8 mouse cellular contexts compared by ENCODE assay signal in the genomic region with DNA sequence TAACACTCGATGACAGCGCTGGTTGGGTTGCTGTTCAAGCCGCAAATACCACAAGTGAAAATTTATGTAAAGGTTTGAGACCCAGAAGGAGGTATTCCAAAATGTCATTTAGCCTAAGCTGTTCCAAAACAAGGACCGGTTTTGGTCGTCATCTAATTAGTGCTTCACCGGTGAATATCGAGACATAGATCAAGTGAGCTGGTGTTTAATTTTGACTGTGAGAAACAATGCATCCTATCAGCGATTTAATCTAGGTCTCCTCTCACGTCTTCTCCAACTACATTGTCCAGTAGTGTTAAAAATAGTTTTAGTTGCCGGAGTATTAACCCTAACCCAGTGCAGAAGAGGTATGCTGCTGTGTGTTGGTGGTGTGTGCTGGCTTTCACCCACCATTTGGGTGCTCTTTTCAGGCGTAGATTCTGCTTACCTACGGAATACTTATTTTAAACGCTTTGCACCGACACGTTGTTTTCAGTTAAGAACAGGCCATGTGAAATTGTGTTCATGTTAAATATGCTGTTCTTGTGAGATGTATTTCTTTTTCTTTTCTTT. TPM values are rescaled to one million over a fixed set of nuclear protein-coding genes. Genes with fewer than 3 reads are reported as not detected.
DNase-seq lines count a peak whose midpoint lies in the region; ATAC-seq and TF ChIP-seq lines count a peak whose summit lies in the region.

No protein-coding gene starts in this region.

- peak overlapping the region; percentile 99 for H3K27ac ChIP-seq in heart, postnatal 0 days (ENCODE audit: low read depth)
- no peak overlapping the region for H3K27ac ChIP-seq in ES-E14 (ENCODE audit: insufficient read depth, low read depth, low read length, poor library complexity, severe bottlenecking)
- peak overlapping the region; percentile 94; the same call in 1 of the 2 replicates for H3K27ac ChIP-seq in midbrain, embryonic 11.5 days (ENCODE audit: low read depth, low read length)

- no peaks in the 10 kb centered on the region for H3K27me3 ChIP-seq in heart, postnatal 0 days (ENCODE audit: control insufficient read depth, insufficient read depth, low read length)
- H3K27me3 ChIP-seq in midbrain, embryonic 11.5 days (ENCODE audit: control insufficient read depth, insufficient read depth, low read length), result no peaks in the 10 kb centered on the region

- H3K4me3 ChIP-seq in heart, postnatal 0 days (ENCODE audit: low read depth, low read length), result peak overlapping the region; percentile 91
- peak overlapping the region; percentile 82 to 85 for H3K4me3 ChIP-seq in ES-E14 (ENCODE audit: insufficient read depth in 1 of 2, low read depth in 1 of 2, low read length in 2 of 2, poor library complexity in 1 of 2, severe bottlenecking in 1 of 2)
- peak overlapping the region; percentile 85 for H3K4me3 ChIP-seq in midbrain, embryonic 11.5 days (ENCODE audit: low read depth, low read length)

- H3K9ac ChIP-seq in heart, postnatal 0 days (replicated peaks; ENCODE audit: low read depth, low read length), result peak overlapping the region; percentile 88
- H3K9ac ChIP-seq in ES-E14 (ENCODE audit: insufficient read depth, low read depth, low read length, poor library complexity, severe bottlenecking), result peak overlapping the region; percentile 64
- peak overlapping the region; percentile 86 for H3K9ac ChIP-seq in midbrain, embryonic 11.5 days (ENCODE audit: low read length)

- peak overlapping the region; percentile 80 for H3K4me2 ChIP-seq in heart, postnatal 0 days (ENCODE audit: low read depth, low read length)
- peak overlapping the region; percentile 78 for H3K4me2 ChIP-seq in midbrain, embryonic 11.5 days

- peaks cover 22% of the 10 kb centered on the region; the same call in 1 of the 2 replicates for H3K4me1 ChIP-seq in heart, postnatal 0 days (ENCODE audit: control insufficient read depth, insufficient read depth)
- peaks cover 0 to 2% of the 10 kb centered on the region in 2 experiments; a peak in 1 of 4 replicates for H3K4me1 ChIP-seq in ES-E14 (ENCODE audit: control insufficient read depth in 2 of 2, insufficient read depth in 2 of 2, low read length in 2 of 2, poor library complexity in 1 of 2)
- H3K4me1 ChIP-seq in midbrain, embryonic 11.5 days (ENCODE audit: control insufficient read depth, insufficient read depth, low read length), result peaks cover 10% of the 10 kb centered on the region; the same call in 1 of the 2 replicates

- TF ChIP-seq CTCF in heart, postnatal 0 days (IDR thresholded peaks at IDR 0.05; ENCODE audit: low read depth), result no peak

- WGBS in heart, postnatal 0 days, result 2% methylated on average over 15 of the region's 15 CpGs
- WGBS in midbrain, embryonic 11.5 days, result 4% methylated on average over 15 of the region's 15 CpGs

- H3K9me3 ChIP-seq in heart, postnatal 0 days (replicated peaks; ENCODE audit: control insufficient read depth, low read length), result no peaks in the 10 kb centered on the region
- no peaks in the 10 kb centered on the region for H3K9me3 ChIP-seq in ES-E14 (ENCODE audit: control insufficient read depth, insufficient read depth, low read depth, low read length)
- no peaks in the 10 kb centered on the region for H3K9me3 ChIP-seq in midbrain, embryonic 11.5 days (ENCODE audit: control insufficient read depth, low read length)

- peak; percentile 13 for DNase-seq in heart, postnatal 0 days (ENCODE audit: low spot score)
- DNase-seq in heart, postnatal 36 days, result no peak
- no peak for DNase-seq in ES-E14 (ENCODE audit: low read depth, low spot score)
- peak; percentile 11 for DNase-seq in forelimb bud, embryonic 11.5 days (ENCODE audit: low read depth, low spot score)
- DNase-seq in midbrain, embryonic 11.5 days (ENCODE audit: low spot score, missing footprints), result peak; percentile 87
- DNase-seq in urinary bladder, adult 18-20 months (ENCODE audit: low spot score in 2 of 2), result no peak
- DNase-seq in right cerebral cortex, adult 18-20 months, result no peak
- DNase-seq in yolk sac, embryonic 10.5 days (ENCODE audit: low spot score), result no peak

- no peak for ATAC-seq in heart, postnatal 0 days (ENCODE audit: insufficient read depth, low read depth)
- no peak for ATAC-seq in midbrain, embryonic 11.5 days (ENCODE audit: low FRiP score)

- no peaks in the 10 kb centered on the region for H3K36me3 ChIP-seq in heart, postnatal 0 days (replicated peaks; ENCODE audit: control insufficient read depth, insufficient read depth, low read length)
- no peaks in the 10 kb centered on the region for H3K36me3 ChIP-seq in ES-E14 (ENCODE audit: control insufficient read depth, insufficient read depth, low read length, poor library complexity, severe bottlenecking)
- H3K36me3 ChIP-seq in midbrain, embryonic 11.5 days (ENCODE audit: control insufficient read depth, insufficient read depth, low read length), result no peaks in the 10 kb centered on the region

- TF ChIP-seq EP300 in heart, postnatal 0 days (IDR thresholded peaks at IDR 0.05; ENCODE audit: low read depth), result no peak

- in situ Hi-C loops in ES-E14 (cut with MboI; ENCODE audit: low sequenced_read_pairs in 2 of 2, unreplicated experiment in 2 of 2), result no loop called here

- intact Hi-C loops in heart, postnatal 36 days (cut with DNase I), result loop anchor here (2.0 to 10.0 kb wide), 2 partner anchors 276 to 640 kb away; partner anchors contain the start of gene Epc2

TF ChIP-seq in ES-E14, 5 proteins besides CTCF, POLR2A, EP300 and RAD21:
- TF ChIP-seq MAFK (IDR thresholded peaks at IDR 0.05; ENCODE audit: insufficient read depth, low read depth, low read length) (no peak), ZC3H11A (IDR thresholded peaks at IDR 0.05; ENCODE audit: borderline replicate concordance, low read depth, low read length) (no peak), CHD2 (IDR thresholded peaks at IDR 0.05; ENCODE audit: low read depth, low read length) (no peak), ZNF384 (IDR thresholded peaks at IDR 0.05; ENCODE audit: low read depth, low read length) (no peak), HCFC1 (IDR thresholded peaks at IDR 0.05; ENCODE audit: borderline replicate concordance, insufficient read depth, low read length) (no peak)

RNA-seq across cellular contexts. Expression of gene Acvr2a, which starts 1.2 kb away (rescaled TPM):
- total RNA-seq in heart, postnatal 0 days (2014; rRNA removed; ENCODE audit: low replicate concordance), result 10.5 and 18.2 TPM in 2 replicates
- 6.9 and 7.1 TPM in 2 replicates for polyA plus RNA-seq in heart, postnatal 0 days (2015; fragmentation: Nextera tagmentation; extraction: Ambion mirVana)
- 10 to 100 TPM; 15.4 to 16.7 TPM for total RNA-seq in heart, postnatal 36 days (2021)
- total RNA-seq in ES-E14 (2012; rRNA removed), result 12.7 and 16.2 TPM in 2 replicates
- 39.0 and 40.3 TPM in 2 replicates for polyA plus RNA-seq in midbrain, embryonic 11.5 days (2014; fragmentation: Nextera tagmentation; extraction: Ambion mirVana)

Comparison
In these comparisons a context has a peak if more than half of its experiments do, and no peak if none do; other contexts are left out.
1. DNase-seq: peak in heart, postnatal 0 days (single experiment), forelimb bud, embryonic 11.5 days (single experiment) and midbrain, embryonic 11.5 days (single experiment); none in heart, postnatal 36 days (0 of 2), ES-E14 (single experiment), urinary bladder, adult 18-20 months (0 of 2), right cerebral cortex, adult 18-20 months (single experiment) and yolk sac, embryonic 10.5 days (single experiment).
2. Peak in every context shown above with its lines, with median percentiles within 50 percentile points of each other: H3K4me3 ChIP-seq and H3K9ac ChIP-seq.